Mouse (Mus musculus) erythroblast, embryonic 14.5 days (primary cell): ENCODE measurements around the gene Acadl. TPM values are rescaled to one million over a fixed set of nuclear protein-coding genes. Genes with fewer than 3 reads are reported as not detected.

ENCODE experiments used
- H3K27me3 ChIP-seq: 2 replicates; pipeline ENCODE4 v1.6.1; 2012; ENCODE audit warnings: inconsistent platforms; ENCODE audit not compliant: control insufficient read depth
- H3K36me3 ChIP-seq: 2 replicates; pipeline ENCODE4 v1.6.1; 2012; ENCODE audit warnings: mild to moderate bottlenecking, inconsistent platforms; ENCODE audit not compliant: control insufficient read depth
- H3K4me1 ChIP-seq: 2 replicates; pipeline ENCODE4 v1.6.1; 2012; ENCODE audit warnings: inconsistent platforms; ENCODE audit not compliant: control insufficient read depth
- H3K4me3 ChIP-seq: replicated peaks from 2 replicates; pipeline ENCODE3; 2012; ENCODE audit warnings: moderate library complexity, mild to moderate bottlenecking, inconsistent platforms
- H3K9me3 ChIP-seq: 2 replicates; pipeline ENCODE4 v1.6.1; 2012; ENCODE audit warnings: low read length, inconsistent platforms, mixed read lengths; ENCODE audit not compliant: control insufficient read depth
- GATA1 ChIP-seq: IDR thresholded peaks from 2 replicates; pipeline ENCODE4 v1.6.1; 2012; ENCODE audit warnings: low read length, inconsistent platforms, mixed read lengths
- TAL1 ChIP-seq: IDR thresholded peaks from 3 replicates; pipeline ENCODE4 v1.6.1; 2012; ENCODE audit warnings: low read length, inconsistent platforms, mixed read lengths
- polyA plus RNA-seq: library from polyadenylated mRNA; stranded (reverse); fragments of >175 nt; gene quantifications from 2 replicates; pipeline ENCODE4 v1.2.3, GENCODE M21; 2012

The Acadl gene
- polyA plus RNA-seq, 1 experiment: 0.47 TPM

DNA sequence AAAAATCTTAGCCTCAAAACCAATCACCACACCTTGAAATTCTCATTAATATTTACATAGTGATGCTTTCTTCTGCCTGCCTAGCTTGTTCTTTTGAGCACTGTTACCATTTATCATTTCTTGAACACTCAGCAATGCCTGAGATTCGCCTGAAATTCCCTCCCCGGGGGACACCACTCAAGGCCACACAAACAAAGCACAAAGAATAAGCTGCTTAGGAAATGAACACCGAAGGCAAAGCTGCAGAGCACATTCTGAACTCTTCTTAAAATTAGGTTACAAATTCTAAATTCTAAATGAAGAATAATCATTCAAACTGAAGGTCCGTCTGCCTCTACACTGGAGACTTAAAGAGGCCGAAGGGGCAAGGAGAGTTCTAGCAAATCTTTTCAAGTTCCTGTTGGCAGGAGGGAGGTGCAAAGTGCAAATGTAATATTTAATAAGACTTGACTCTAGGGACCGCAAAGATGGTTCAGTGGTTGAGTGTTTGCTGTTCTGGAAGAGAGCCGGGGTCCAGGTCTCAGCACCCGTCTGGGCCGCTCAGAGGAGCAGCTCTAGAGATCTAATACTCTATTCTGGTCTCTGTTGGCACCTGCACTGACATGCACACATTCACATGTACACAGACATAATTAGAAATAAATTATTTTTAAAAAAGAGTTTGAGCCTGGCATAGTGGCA is 33.5 kb downstream of the Acadl start:
- Histone ChIP-seq H3K4me3 (no peak overlapping the region), H3K9me3 (no peaks in the 10 kb centered on the region), H3K27me3 (no peaks in the 10 kb centered on the region), H3K4me1 (peaks cover under 1% of the 10 kb centered on the region; the same call in 1 of the 2 replicates), H3K36me3 (peaks cover 2% of the 10 kb centered on the region; the same call in 1 of the 2 replicates)
- no peak for TF ChIP-seq TAL1
- TF ChIP-seq GATA1: no peak

DNA sequence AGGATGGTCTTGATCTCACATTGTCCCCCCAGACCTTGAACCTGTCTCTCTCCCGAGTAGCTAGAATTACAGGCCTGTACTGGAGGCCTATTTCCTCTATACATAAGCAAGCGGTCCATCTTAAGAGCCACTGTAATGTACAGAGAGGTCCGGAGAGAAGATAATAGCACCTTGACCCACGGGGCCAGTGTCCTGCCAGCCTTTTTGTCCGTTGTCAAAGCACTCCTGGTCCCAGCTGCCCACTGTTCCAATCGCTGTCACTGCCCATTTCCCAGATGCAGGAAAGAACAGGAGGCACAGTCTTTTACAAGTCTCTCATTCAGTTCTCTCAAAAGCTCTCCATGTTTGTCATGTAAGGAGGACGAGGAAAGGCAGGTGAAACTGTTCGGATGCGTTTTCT is 41.1 kb downstream of the Acadl start:
- peaks cover 14% of the 10 kb centered on the region for H3K4me1 ChIP-seq
- H3K4me3 ChIP-seq: no peak overlapping the region
- H3K9me3 ChIP-seq: no peaks in the 10 kb centered on the region
- H3K36me3 ChIP-seq: no peaks in the 10 kb centered on the region; the same call in 1 of the 2 replicates
- TF ChIP-seq GATA1 (no peak), TAL1 (no peak)
- H3K27me3 ChIP-seq: peaks cover 3% of the 10 kb centered on the region

DNA sequence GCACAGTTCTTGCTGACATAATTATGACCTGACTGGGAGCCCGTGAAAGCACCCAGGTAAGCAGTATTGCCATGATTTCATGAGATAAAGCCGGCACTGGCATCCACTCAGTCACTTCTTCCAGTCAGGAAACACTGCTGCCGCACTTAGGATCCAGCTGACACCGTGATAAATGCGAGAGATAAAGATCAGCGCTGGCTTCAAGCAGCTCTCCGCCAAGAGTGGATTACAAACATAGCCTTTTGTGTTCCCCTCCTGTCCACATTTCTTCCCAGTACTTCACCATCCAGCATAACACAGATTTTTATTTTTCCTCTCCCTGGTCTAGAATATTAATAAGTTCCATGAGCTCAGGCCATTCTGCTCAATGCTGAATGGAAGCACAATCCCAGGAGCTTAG is 42.8 kb downstream of the Acadl start:
- H3K9me3 ChIP-seq: no peaks in the 10 kb centered on the region
- no peaks in the 10 kb centered on the region for H3K36me3 ChIP-seq
- H3K4me1 ChIP-seq: peaks cover 25% of the 10 kb centered on the region
- H3K27me3 ChIP-seq: peaks cover 3% of the 10 kb centered on the region
- H3K4me3 ChIP-seq: no peak overlapping the region
- TF ChIP-seq GATA1 (no peak; the same call in 1 of the 2 replicates), TAL1 (no peak)

DNA sequence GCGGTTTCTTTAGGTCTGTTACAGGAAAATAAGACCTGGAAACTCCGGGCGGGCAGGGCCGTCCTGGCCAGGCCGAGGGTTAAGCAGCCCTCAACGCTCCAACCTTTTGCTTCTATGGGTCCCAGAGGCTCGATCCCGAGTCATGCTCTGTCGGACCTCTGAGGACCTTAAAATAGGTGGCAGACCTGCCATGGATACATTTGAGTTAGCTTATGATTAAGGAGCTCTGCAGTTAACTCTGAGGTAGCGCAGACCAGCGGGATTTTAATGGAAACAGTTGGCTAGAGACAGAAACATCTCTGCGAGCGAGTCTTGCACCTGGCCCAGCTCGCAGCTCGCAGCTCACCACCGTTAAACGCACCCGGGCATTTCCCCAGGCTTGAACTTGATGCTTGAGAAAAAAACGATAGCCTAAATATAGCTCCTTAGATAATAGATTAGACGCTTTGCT is 45.2 kb downstream of the Acadl start:
- Histone ChIP-seq H3K4me3 (peak overlapping the region; percentile 93), H3K4me1 (peaks cover 32% of the 10 kb centered on the region)
- TF ChIP-seq TAL1: no peak
- no peak for TF ChIP-seq GATA1

DNA sequence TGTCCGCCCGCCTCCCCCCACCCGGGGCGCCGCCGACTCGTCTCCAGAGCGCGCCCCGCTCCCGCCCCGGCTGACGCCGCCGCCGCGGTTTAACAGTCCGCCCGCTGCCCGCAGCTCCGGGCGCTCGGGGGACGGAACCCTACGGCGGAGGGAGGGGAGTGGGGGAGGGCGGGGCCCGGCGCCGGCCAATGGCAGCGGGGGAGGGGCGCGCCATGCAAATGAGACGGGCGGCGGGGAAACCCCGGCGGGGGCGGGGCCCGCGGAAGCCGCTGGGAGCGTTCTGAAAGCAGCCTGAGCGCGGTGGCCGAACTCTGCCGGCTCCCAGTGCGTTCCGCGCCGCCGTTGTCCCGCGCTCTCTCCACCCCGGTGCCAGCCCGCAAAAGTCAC is 45.6 kb downstream of the Acadl start, which contains the start of gene Kansl1l:
Gene Kansl1l, minus strand, starts transcription at position 110 of the 387 bp plus-strand sequence.
- no peaks in the 10 kb centered on the region for H3K36me3 ChIP-seq
- peaks cover 32% of the 10 kb centered on the region for H3K4me1 ChIP-seq
- no peaks in the 10 kb centered on the region for H3K9me3 ChIP-seq
- TF ChIP-seq TAL1 (no peak), GATA1 (no peak)
- H3K27me3 ChIP-seq: peaks cover 3% of the 10 kb centered on the region
- peak within 1 kb of the TSS; percentile 93 for H3K4me3 ChIP-seq

More for the DNA sequence above, 45.2 kb downstream of the Acadl start:
- H3K27me3 ChIP-seq: peaks cover 3% of the 10 kb centered on the region
- H3K36me3 ChIP-seq: no peaks in the 10 kb centered on the region
- H3K9me3 ChIP-seq: no peaks in the 10 kb centered on the region

DNA sequence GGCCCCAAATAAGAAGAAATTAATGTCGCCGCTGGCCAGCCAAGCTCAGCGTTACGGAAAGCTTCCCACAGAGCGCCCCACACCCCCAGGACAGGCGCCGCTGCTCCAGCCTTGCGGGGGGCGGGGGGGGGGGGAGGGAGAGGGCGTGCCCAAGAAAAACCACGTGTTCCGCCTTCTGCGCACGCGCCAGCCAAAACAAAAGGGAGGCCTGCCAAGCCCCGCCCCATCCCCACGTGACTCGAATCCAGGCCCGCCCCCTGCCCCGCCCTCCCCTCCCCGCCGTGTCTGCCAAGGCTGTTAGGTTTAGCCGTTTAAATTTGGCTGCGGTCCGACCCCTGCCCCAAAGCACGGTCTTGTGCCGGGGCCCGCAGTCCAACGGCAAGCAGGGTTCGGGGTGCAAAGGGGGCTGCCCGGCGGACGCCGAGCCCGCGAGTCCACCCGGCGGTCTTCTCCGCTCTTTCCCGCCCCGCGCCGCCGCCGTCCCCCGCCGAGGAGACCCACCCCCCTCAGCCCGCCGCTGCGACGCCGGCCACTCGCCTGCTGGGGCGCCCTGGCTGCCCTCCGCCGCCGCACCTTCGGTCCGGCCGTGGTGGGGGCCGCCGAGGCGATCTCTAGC is 46.1 kb downstream of the Acadl start:
- Histone ChIP-seq H3K27me3 (peaks cover 3% of the 10 kb centered on the region), H3K9me3 (no peaks in the 10 kb centered on the region), H3K4me3 (peak overlapping the region; percentile 93), H3K36me3 (no peaks in the 10 kb centered on the region), H3K4me1 (peaks cover 32% of the 10 kb centered on the region)
- TF ChIP-seq TAL1: no peak
- TF ChIP-seq GATA1: no peak

DNA sequence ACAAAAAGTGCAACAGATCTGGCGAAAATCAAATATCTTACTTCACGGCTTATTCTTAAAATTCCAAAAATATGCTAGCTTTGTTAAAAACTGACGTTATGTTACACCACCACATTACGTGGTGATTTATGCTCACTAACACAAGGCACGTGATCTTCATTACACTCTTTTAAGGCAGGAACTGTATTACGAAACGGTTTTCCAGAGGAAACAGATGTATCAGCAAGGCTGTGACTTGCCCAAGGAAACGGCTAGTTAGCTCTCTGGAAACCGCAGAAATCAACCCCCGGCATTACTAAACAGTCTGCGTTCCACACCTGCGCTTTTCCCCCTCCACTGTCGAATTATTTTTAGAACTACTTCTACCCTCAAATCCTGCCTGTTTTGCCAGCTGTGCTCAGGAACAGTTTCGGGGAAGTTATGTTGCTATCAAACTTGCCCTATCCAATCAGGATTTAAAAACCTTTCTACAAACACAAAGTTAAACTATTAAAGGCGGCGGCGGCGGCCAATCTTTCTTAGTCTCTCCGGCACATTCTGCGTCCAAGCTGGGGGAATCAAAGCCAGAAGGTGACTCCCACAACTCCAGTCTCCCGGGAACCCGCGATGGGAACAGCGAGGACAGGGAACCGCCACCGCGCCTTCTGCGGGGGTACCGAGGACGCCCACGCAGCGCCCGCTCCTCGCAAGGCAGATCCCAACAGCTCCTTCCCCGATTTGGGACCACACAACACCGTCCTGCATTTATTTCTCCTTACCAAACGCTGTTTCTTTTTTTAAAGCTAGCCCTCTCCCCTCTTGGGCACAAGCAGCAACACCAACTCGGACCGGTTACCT is 46.9 kb downstream of the Acadl start:
- no peaks in the 10 kb centered on the region for H3K36me3 ChIP-seq
- peaks cover 3% of the 10 kb centered on the region for H3K27me3 ChIP-seq
- H3K4me3 ChIP-seq: peak overlapping the region; percentile 93
- H3K9me3 ChIP-seq: no peaks in the 10 kb centered on the region
- no peak for TF ChIP-seq TAL1
- no peak for TF ChIP-seq GATA1
- peaks cover 32% of the 10 kb centered on the region for H3K4me1 ChIP-seq

DNA sequence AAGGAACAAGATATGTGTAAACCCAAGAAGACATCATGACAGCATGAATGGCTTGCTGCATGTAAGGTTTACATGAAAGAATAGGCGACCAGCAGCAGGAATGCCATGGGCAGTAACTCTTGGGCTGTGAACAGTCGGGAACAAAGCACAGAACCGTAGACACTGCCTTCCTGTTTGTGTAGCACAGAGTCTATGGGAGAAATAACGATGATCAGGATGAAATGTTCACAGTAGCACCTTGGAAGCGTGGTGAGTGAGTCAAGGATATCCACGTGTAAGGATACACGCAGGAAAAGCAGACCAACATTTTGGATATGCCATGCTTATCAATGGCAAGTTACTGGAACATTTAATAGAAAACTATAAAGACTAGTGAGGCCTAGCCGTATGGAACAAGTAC is 48.3 kb downstream of the Acadl start:
- Histone ChIP-seq H3K36me3 (no peaks in the 10 kb centered on the region), H3K9me3 (no peaks in the 10 kb centered on the region), H3K27me3 (no peaks in the 10 kb centered on the region), H3K4me1 (peaks cover 29% of the 10 kb centered on the region), H3K4me3 (peak overlapping the region; percentile 26)
- TF ChIP-seq GATA1: no peak
- no peak for TF ChIP-seq TAL1

DNA sequence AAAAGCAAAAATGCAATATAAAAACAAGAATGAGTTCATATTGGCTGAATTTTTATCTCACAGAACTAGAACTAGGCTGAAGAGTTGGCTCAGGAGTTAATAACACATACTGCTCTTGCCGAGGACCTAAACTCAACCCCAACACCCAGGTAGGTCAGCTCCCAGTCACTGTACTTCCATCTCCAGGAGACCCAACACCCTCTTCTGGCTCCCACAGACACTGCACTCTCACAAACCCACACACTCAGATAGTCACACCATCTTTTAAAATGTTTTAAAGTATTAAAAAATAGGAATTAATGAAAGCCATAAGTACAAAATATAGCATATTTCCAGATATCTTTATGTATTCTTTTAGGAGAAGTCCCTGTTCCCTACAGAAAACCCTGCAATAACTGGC is 49.9 kb downstream of the Acadl start:
- no peak for TF ChIP-seq GATA1
- no peak for TF ChIP-seq TAL1
- peaks cover 24% of the 10 kb centered on the region for H3K4me1 ChIP-seq
- H3K27me3 ChIP-seq: no peaks in the 10 kb centered on the region
- no peak overlapping the region for H3K4me3 ChIP-seq
- no peaks in the 10 kb centered on the region for H3K36me3 ChIP-seq
- no peaks in the 10 kb centered on the region for H3K9me3 ChIP-seq
